Mouse (Mus musculus): ENCODE measurements at regions not wholly inside any gene's neighbourhood (a gene's known extent, or its start where the extent isn't known, plus 50 kb on each side); places are given as distances from the start of the nearest gene placed in this dataset.

DNA sequence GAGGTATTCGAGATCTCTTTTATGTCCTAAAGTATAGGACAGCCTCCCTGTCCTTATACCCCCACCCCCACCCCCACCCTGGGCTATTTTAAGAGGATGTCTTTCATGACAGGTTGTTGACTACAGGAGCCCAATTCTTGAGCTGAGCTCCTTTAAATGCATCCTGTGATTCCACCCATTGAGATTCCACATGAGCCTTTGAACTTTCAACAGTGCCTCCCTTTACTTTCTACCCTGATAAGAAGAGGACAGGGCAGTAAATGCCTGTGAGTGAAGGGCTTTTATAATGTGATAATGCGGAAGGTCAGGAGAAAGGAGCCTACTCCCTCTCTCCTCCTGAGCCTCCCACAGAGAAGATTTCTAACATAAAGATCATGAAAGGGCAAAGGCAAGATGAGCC is 97.2 kb upstream of the Lmcd1 start:
- Histone ChIP-seq H3K4me3 (no peak overlapping the region), H3K27ac (no peak overlapping the region), H3K4me2 (replicated peaks) (no peak overlapping the region), H3K36me3 (no peaks in the 10 kb centered on the region), H3K4me1 (no peaks in the 10 kb centered on the region), H3K9ac (no peak overlapping the region), H3K27me3 (no peaks in the 10 kb centered on the region), H3K9me3 (no peaks in the 10 kb centered on the region)
- no peak for ATAC-seq (ENCODE audit: insufficient number of reproducible peaks, insufficient read depth, low FRiP score, low TSS enrichment)
- WGBS = 38% methylated on average over 2 of the region's 2 CpGs

DNA sequence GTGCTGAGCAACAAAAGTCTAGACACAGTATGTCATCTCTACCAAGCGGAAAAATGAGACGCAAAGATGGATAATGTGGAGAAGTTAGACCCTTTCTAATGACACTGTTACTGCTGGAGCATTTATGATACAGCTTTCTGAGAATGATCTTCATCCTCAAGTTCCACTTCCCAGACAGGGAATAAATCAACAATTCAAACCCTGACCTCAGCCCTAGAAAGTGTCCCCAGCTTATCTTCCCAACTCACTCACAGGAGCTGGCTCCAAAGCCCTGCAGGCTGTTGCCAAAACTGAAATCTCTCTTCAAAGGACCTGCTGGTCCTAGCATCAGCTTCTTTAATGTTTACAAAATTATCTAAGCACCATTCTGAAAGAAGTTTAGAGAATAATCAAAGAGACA is 85.9 kb upstream of the Lmcd1 start:
- Histone ChIP-seq H3K4me1 (no peaks in the 10 kb centered on the region), H3K9ac (no peak overlapping the region), H3K4me2 (replicated peaks) (no peak overlapping the region), H3K4me3 (no peak overlapping the region), H3K9me3 (no peaks in the 10 kb centered on the region), H3K36me3 (no peaks in the 10 kb centered on the region), H3K27me3 (no peaks in the 10 kb centered on the region), H3K27ac (no peak overlapping the region)
- ATAC-seq (ENCODE audit: insufficient number of reproducible peaks, insufficient read depth, low FRiP score, low TSS enrichment) = no peak
- WGBS = 91% methylated on average over 2 of the region's 2 CpGs

DNA sequence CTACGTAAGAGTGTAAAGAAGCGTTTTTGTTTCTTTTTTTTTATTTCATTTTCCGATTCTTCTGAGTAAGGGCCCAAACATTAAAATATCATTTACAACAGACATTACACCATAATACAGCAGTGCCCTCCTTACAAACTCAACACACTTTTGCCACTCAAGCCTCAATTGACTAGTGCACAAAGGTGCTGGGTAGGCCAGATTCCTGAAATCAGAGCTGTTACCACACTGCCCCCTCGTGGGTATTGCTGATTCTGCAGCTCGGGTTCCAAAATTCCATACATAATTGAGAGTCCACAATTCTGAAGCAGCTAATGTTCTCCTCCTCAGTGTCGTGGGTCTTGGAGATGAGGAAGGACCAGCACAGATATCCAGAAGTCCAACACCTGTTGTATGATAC is 82.5 kb upstream of the Lmcd1 start:
- no peaks in the 10 kb centered on the region for H3K4me1 ChIP-seq
- no peak overlapping the region for H3K9ac ChIP-seq
- 42% methylated on average over 6 of the region's 6 CpGs for WGBS
- H3K4me3 ChIP-seq = no peak overlapping the region
- no peak overlapping the region for H3K4me2 ChIP-seq (replicated peaks)
- H3K27ac ChIP-seq = no peak overlapping the region
- H3K9me3 ChIP-seq = no peaks in the 10 kb centered on the region
- no peaks in the 10 kb centered on the region for H3K27me3 ChIP-seq
- H3K36me3 ChIP-seq = no peaks in the 10 kb centered on the region
- ATAC-seq (ENCODE audit: insufficient number of reproducible peaks, insufficient read depth, low FRiP score, low TSS enrichment) = no peak

DNA sequence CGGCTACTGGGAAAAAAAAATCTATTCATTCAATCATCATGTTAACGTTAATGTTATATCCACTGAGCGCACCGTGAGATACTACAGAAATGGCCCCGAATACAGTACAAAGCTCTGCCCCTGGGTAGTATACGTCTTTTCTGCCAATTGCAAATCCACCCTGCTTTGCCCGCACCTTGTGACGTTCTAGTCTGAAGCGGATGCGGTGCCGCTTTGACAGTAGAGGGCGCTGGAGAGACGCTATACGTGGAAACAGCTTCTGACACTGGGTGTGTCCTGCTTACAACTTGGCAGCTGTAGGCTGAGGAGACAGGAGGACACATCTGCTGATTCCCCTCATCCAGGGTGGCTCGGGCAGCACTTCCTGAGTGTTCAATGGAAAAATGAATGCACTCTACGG is 76.1 kb upstream of the Lmcd1 start:
- Histone ChIP-seq H3K4me3 (no peak overlapping the region), H3K36me3 (no peaks in the 10 kb centered on the region), H3K27me3 (0 out of 2 replicates have a peak, but pooled peaks cover 3% of the 10 kb centered on the region), H3K4me2 (replicated peaks) (peak overlapping the region; percentile 35), H3K27ac (no peak overlapping the region), H3K9me3 (no peaks in the 10 kb centered on the region), H3K4me1 (no peaks in the 10 kb centered on the region), H3K9ac (no peak overlapping the region)
- ATAC-seq (ENCODE audit: insufficient number of reproducible peaks, insufficient read depth, low FRiP score, low TSS enrichment) = 0 out of 2 replicates have a peak, but pooled peaks have one; percentile 43
- WGBS = 9% methylated on average over 16 of the region's 16 CpGs

DNA sequence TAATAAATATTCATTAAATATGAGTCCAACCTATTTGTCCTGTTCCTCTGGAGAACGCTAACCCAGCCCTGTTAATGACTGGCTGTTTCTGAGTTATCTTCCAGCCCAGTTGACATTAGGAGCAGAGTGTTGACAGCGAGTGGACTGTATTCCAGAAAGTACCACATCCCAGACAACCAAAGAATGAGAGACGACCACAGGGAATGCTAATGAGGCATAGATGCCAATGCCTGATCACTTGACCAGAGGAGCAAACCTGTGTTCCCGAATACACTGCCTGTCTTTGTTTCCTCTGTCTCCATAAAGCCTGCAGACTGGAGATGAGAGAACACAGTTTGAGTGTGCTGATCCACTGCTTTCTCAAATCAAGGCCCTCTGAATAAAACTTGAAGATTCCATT is 74.3 kb upstream of the Lmcd1 start:
- H3K27me3 ChIP-seq = 0 out of 2 replicates have a peak, but pooled peaks cover 3% of the 10 kb centered on the region
- H3K9ac ChIP-seq = no peak overlapping the region
- H3K4me3 ChIP-seq = no peak overlapping the region
- H3K9me3 ChIP-seq = no peaks in the 10 kb centered on the region
- 74% methylated on average over 4 of the region's 4 CpGs for WGBS
- no peak for ATAC-seq (ENCODE audit: insufficient number of reproducible peaks, insufficient read depth, low FRiP score, low TSS enrichment)
- no peak overlapping the region for H3K27ac ChIP-seq
- H3K4me2 ChIP-seq (replicated peaks) = no peak overlapping the region
- peaks cover 10% of the 10 kb centered on the region; the same call in 1 of the 2 replicates for H3K4me1 ChIP-seq
- H3K36me3 ChIP-seq = no peaks in the 10 kb centered on the region

DNA sequence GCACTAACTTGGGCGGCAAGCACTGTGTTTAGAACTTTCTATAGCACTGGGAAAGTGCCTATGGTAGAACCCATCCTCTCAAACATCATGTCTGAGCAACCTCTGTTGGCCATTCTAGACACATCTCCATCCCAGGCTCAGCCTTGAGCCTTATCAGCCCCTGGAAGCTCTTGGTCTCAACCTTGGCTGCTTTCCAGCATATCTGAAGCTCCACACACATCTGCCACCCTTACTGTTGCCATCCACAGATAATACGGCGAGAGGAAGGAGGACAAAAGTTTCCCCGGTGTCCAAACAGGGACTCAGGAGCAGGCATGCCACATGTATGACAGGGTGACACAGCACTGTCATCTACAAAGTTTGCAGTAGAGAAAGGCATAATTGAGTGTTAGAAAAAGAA is 71.4 kb upstream of the Lmcd1 start:
- H3K4me3 ChIP-seq = no peak overlapping the region
- H3K27me3 ChIP-seq = 0 out of 2 replicates have a peak, but pooled peaks cover 3% of the 10 kb centered on the region
- H3K9me3 ChIP-seq = no peaks in the 10 kb centered on the region
- WGBS = 87% methylated on average over 4 of the region's 4 CpGs
- no peak overlapping the region for H3K27ac ChIP-seq
- H3K9ac ChIP-seq = no peak overlapping the region
- peaks cover 10% of the 10 kb centered on the region; the same call in 1 of the 2 replicates for H3K4me1 ChIP-seq
- H3K4me2 ChIP-seq (replicated peaks) = no peak overlapping the region
- no peak for ATAC-seq (ENCODE audit: insufficient number of reproducible peaks, insufficient read depth, low FRiP score, low TSS enrichment)
- H3K36me3 ChIP-seq = no peaks in the 10 kb centered on the region

DNA sequence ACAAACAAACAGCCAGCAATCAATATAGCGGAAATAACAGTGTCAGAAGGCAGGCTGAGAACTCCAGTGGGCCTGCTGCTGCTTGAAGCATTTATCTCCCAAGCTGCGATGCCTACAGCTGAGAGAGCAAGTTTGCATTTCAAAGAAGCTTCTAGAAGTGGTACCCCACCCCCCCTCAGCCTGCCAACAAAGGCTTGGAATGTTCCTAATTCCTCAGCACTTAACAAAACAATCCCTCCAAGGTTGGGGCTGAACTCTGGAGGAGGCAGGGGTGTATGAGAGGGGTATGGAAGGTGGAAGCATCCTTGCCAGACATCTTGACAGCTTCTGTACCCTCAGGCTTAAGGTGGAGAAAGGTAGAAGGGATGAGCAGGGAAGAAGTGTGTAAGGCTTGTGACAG is 70.2 kb upstream of the Lmcd1 start:
- no peak overlapping the region for H3K4me3 ChIP-seq
- no peaks in the 10 kb centered on the region for H3K36me3 ChIP-seq
- peaks cover 10% of the 10 kb centered on the region; the same call in 1 of the 2 replicates for H3K4me1 ChIP-seq
- H3K27me3 ChIP-seq = 0 out of 2 replicates have a peak, but pooled peaks cover 3% of the 10 kb centered on the region
- H3K9ac ChIP-seq = no peak overlapping the region
- no peak overlapping the region for H3K27ac ChIP-seq
- no peak overlapping the region for H3K4me2 ChIP-seq (replicated peaks)
- no peak for ATAC-seq (ENCODE audit: insufficient number of reproducible peaks, insufficient read depth, low FRiP score, low TSS enrichment)
- H3K9me3 ChIP-seq = no peaks in the 10 kb centered on the region
- 14% methylated on average over 2 of the region's 2 CpGs for WGBS

DNA sequence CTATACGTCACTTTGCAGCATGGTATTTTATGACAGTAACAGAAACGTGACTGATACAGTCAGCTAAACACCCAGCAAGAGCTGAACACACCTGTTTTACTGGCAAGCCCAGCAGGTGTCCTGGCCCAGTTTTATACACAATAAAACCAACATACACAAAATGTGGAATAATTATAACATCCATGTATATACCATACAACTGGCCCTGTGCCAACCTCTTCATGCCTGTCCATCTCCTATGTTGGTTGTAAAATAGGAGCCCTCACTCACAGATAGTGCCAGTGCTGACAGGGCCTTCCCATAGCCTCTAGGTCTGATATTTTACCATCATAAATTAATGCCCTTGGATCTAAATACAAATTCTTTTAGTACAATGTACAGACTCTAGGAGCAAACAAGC is 68.6 kb upstream of the Lmcd1 start:
- H3K27me3 ChIP-seq = 0 out of 2 replicates have a peak, but pooled peaks cover 3% of the 10 kb centered on the region
- no peak for ATAC-seq (ENCODE audit: insufficient number of reproducible peaks, insufficient read depth, low FRiP score, low TSS enrichment)
- H3K4me3 ChIP-seq = no peak overlapping the region
- no peak overlapping the region for H3K4me2 ChIP-seq (replicated peaks)
- H3K36me3 ChIP-seq = no peaks in the 10 kb centered on the region
- 79% methylated on average over 2 of the region's 2 CpGs for WGBS
- no peaks in the 10 kb centered on the region for H3K9me3 ChIP-seq
- H3K9ac ChIP-seq = no peak overlapping the region
- H3K27ac ChIP-seq = no peak overlapping the region
- H3K4me1 ChIP-seq = peaks cover 10% of the 10 kb centered on the region; the same call in 1 of the 2 replicates

DNA sequence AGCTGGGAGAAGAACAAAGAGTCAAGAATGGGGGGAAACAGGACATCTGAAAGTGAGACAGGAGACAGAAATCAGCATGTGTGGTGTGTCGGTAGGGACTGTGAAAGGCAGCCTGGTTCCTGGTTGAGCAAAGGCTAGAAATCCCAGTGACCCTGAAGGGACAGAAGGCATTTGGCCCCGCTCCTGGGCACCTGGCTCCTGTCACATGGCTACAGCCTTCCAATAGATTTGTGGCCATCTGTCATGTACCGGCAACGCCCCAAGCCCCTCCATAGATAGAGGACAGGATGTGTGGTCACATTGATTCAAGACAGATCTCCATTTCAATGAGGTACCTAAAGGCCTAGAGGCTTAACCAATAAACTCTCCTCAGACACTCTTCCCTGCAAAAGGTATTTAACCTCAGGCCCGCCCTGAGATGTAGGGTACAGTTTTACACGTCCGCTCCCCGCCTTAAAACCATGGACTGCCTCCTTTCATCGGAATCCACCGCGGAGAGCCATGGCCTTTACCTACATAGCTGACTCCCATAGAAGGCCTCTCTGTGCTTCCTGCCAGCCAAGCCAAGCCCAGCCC is 68.0 kb upstream of the Lmcd1 start:
- 88% methylated on average over 11 of the region's 11 CpGs for WGBS
- Histone ChIP-seq H3K4me3 (no peak overlapping the region), H3K9me3 (no peaks in the 10 kb centered on the region), H3K4me1 (peaks cover 14% of the 10 kb centered on the region), H3K36me3 (no peaks in the 10 kb centered on the region), H3K9ac (no peak overlapping the region), H3K4me2 (replicated peaks) (no peak overlapping the region), H3K27ac (no peak overlapping the region), H3K27me3 (0 out of 2 replicates have a peak, but pooled peaks cover 3% of the 10 kb centered on the region)
- no peak for ATAC-seq (ENCODE audit: insufficient number of reproducible peaks, insufficient read depth, low FRiP score, low TSS enrichment)

DNA sequence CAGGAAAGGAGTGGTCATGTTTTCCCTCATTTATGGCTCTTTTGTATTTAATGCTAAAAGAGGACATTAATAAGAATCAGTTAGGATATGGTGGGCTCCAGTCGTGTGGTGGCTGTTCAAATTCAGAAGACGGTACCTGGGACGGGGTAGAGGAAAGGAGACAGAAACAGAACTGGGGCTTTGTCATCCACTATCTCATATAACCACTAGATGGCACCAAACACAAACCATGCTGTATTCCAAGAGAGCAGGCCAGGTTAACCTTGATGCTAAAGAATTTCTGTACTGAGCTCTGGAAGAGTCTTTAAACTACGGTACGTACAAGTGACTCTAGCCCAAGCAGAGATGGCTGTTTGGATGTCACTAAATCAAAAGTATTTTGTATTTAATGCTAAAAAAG is 66.3 kb upstream of the Lmcd1 start:
- WGBS = 37% methylated on average over 5 of the region's 5 CpGs
- Histone ChIP-seq H3K27ac (no peak overlapping the region), H3K4me3 (no peak overlapping the region), H3K4me2 (replicated peaks) (no peak overlapping the region), H3K9me3 (no peaks in the 10 kb centered on the region), H3K36me3 (no peaks in the 10 kb centered on the region), H3K4me1 (peaks cover 18% of the 10 kb centered on the region), H3K27me3 (no peaks in the 10 kb centered on the region), H3K9ac (no peak overlapping the region)
- no peak for ATAC-seq (ENCODE audit: insufficient number of reproducible peaks, insufficient read depth, low FRiP score, low TSS enrichment)

DNA sequence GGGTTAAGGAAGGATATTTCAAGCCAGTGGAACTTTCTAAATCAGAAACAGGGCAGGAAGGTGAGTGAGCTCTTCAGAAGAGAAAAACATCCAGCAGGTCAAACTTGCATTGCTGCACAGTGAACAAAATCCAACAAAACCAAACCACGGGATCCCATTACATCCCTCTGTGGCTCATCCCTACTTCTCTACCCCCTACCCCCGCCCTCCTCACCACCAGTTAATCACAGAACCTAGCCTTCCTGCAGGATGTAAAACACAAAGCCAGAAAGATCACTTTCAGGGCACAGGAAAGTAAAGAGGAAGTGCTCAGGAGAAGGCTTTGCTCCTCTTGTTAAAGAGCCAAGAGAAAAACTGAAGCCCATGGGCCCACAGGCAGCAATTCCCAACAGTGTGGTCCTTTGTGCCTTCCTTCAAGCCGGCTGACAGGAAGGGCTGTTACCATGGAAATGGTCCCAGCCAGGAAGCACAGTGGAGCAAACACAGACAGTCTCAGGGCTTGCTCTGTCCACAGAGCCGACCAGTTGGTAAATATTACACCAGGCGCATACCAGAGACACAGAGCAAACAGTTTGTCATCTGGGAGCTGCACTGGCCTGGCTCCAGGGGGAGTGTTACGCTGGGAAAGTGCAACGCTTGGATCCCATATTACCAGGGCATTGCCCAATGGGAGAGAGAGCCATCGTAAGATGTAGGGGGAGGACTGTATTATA is 63.2 kb upstream of the Lmcd1 start:
- WGBS = 15% methylated on average over 8 of the region's 8 CpGs
- H3K9me3 ChIP-seq = no peaks in the 10 kb centered on the region
- H3K9ac ChIP-seq = no peak overlapping the region
- no peaks in the 10 kb centered on the region for H3K27me3 ChIP-seq
- ATAC-seq (ENCODE audit: insufficient number of reproducible peaks, insufficient read depth, low FRiP score, low TSS enrichment) = peak; percentile 84
- H3K4me3 ChIP-seq = no peak overlapping the region
- H3K36me3 ChIP-seq = no peaks in the 10 kb centered on the region
- H3K4me1 ChIP-seq = peaks cover 7% of the 10 kb centered on the region; the same call in 1 of the 2 replicates
- H3K4me2 ChIP-seq (replicated peaks) = no peak overlapping the region
- peak overlapping the region; percentile 74 for H3K27ac ChIP-seq

DNA sequence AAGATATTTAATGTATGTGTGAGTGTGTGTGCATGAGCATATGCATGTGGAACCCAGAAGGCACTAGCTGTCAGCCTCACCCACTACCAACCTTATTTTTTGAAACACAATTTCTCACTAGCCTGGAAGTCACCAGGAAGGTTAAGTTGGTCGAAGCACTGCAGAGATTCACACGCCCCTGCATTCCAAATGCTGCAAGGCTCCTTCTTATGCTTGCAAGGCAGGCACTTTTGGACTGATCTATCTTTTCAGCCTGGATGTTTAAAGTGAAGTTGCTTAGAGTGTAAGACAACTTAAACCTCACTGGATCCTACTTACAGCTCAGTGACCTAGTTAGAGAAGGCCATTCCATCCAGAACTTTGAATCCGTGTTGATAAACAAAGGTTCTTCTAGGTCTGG is 56.7 kb upstream of the Lmcd1 start:
- ATAC-seq (ENCODE audit: insufficient number of reproducible peaks, insufficient read depth, low FRiP score, low TSS enrichment) = no peak
- no peaks in the 10 kb centered on the region for H3K27me3 ChIP-seq
- no peaks in the 10 kb centered on the region for H3K9me3 ChIP-seq
- H3K4me2 ChIP-seq (replicated peaks) = no peak overlapping the region
- H3K4me3 ChIP-seq = no peak overlapping the region
- 78% methylated on average over 3 of the region's 3 CpGs for WGBS
- H3K4me1 ChIP-seq = no peaks in the 10 kb centered on the region
- H3K27ac ChIP-seq = no peak overlapping the region
- no peak overlapping the region for H3K9ac ChIP-seq
- H3K36me3 ChIP-seq = no peaks in the 10 kb centered on the region

All from embryonic facial prominence, embryonic 12.5 days (tissue).